Mouse (Mus musculus) kidney, adult 2 months (tissue): ENCODE measurements around the gene Med12l.

Experiments
- CTCF ChIP-seq: fragments of 200-500 bp; conservative IDR thresholded peaks from 2 replicates; pipeline ENCODE4 v1.5.1; 2011; ENCODE audit warnings: low read depth, mild to moderate bottlenecking, control low read depth, low read length, moderate library complexity, mixed read lengths; ENCODE audit not compliant: insufficient read depth, insufficient read length
- POLR2A ChIP-seq: fragments of 200-500 bp; IDR thresholded peaks from one replicate; pipeline ENCODE4 v1.6.1; 2011; ENCODE audit warnings: low read depth, low read length, control low read depth

DNA sequence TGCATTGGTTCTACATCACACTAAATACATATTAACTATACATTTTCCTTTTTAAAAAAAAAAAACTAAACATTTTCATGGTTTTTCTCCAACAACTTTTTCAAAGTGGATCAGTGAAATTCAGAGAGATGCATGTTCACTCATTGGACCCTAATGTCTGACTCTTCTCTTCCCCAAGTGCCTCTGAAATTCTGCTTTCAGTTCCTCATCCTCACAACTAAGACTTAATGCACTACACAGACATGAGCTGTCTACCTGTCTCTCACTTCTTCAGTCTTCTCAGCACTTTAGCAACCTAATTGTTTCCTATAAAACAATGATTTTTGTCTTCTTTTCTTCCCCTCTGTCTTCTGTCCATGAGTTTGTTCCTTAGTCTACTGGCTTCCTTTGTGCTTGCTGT, 219.8 kb downstream of the Med12l start:
- TF ChIP-seq POLR2A = no peak
- TF ChIP-seq CTCF = no peak
